Mouse (Mus musculus): ENCODE measurements around the gene Olfml2b. TPM values are rescaled to one million over a fixed set of nuclear protein-coding genes. Genes with fewer than 3 reads are reported as not detected.

Gene Olfml2b
- polyA plus RNA-seq (2015; fragmentation: Nextera tagmentation; extraction: Ambion mirVana) = 10.8 and 13.1 TPM in 2 replicates

- peak within 1 kb of the TSS; percentile 72 for H3K9ac ChIP-seq (replicated peaks; ENCODE audit: low read length)
- H3K4me1 ChIP-seq (ENCODE audit: insufficient read depth, low read length) = peaks cover 11% of the 10 kb centered on the region
- H3K9me3 ChIP-seq (ENCODE audit: low read length) = peaks cover 5% of the 10 kb centered on the region; the same call in 1 of the 2 replicates
- WGBS = 12% methylated on average over 51 of the region's 51 CpGs
- H3K27me3 ChIP-seq (ENCODE audit: insufficient read depth, low read length) = peaks cover 3% of the 10 kb centered on the region; the same call in 1 of the 2 replicates
- ATAC-seq (ENCODE audit: low FRiP score, low TSS enrichment) = peak; percentile 98
- H3K27ac ChIP-seq (ENCODE audit: low read length) = no peak within 1 kb of the TSS
- peak within 1 kb of the TSS; percentile 61 for H3K4me3 ChIP-seq (ENCODE audit: low read length)
- no peaks in the 10 kb centered on the region for H3K36me3 ChIP-seq (ENCODE audit: insufficient read depth, low read length)
- peak within 1 kb of the TSS; percentile 89 for H3K4me2 ChIP-seq (replicated peaks; ENCODE audit: low read depth, low read length)
These were observed at the start of gene Olfml2b for GRCm38 (mm10) chr1:170644255-170645205. Olfml2b (plus strand) TSS chr1:170644532.

- Histone ChIP-seq H3K9me3 (ENCODE audit: low read length) (0 out of 2 replicates have a peak, but pooled peaks cover 4% of the 10 kb centered on the region), H3K27me3 (ENCODE audit: insufficient read depth, low read length) (no peaks in the 10 kb centered on the region), H3K4me2 (replicated peaks; ENCODE audit: low read depth, low read length) (no peak overlapping the region), H3K4me1 (ENCODE audit: insufficient read depth, low read length) (no peaks in the 10 kb centered on the region), H3K27ac (ENCODE audit: low read length) (no peak overlapping the region), H3K9ac (replicated peaks; ENCODE audit: low read length) (no peak overlapping the region), H3K4me3 (ENCODE audit: low read length) (no peak overlapping the region), H3K36me3 (ENCODE audit: insufficient read depth, low read length) (no peaks in the 10 kb centered on the region)
- ATAC-seq (ENCODE audit: low FRiP score, low TSS enrichment) = no peak
- WGBS = 97% methylated on average over 7 of the region's 7 CpGs
These were observed 49.8 kb upstream of the Olfml2b start for GRCm38 (mm10) chr1:170594575-170594974.

GRCm38 (mm10) chr1:170605228-170606001 lies 38.9 kb upstream of the Olfml2b start:
- H3K9ac ChIP-seq (replicated peaks; ENCODE audit: low read length) = no peak overlapping the region
- no peaks in the 10 kb centered on the region for H3K36me3 ChIP-seq (ENCODE audit: insufficient read depth, low read length)
- no peak overlapping the region for H3K4me2 ChIP-seq (replicated peaks; ENCODE audit: low read depth, low read length)
- H3K4me1 ChIP-seq (ENCODE audit: insufficient read depth, low read length) = no peaks in the 10 kb centered on the region
- H3K9me3 ChIP-seq (ENCODE audit: low read length) = no peaks in the 10 kb centered on the region
- ATAC-seq (ENCODE audit: low FRiP score, low TSS enrichment) = no peak
- no peak overlapping the region for H3K27ac ChIP-seq (ENCODE audit: low read length)
- WGBS = 60% methylated on average over 21 of the region's 21 CpGs
- no peaks in the 10 kb centered on the region for H3K27me3 ChIP-seq (ENCODE audit: insufficient read depth, low read length)
- H3K4me3 ChIP-seq (ENCODE audit: low read length) = no peak overlapping the region

- no peaks in the 10 kb centered on the region for H3K4me1 ChIP-seq (ENCODE audit: insufficient read depth, low read length)
- ATAC-seq (ENCODE audit: low FRiP score, low TSS enrichment) = no peak
- no peak overlapping the region for H3K4me3 ChIP-seq (ENCODE audit: low read length)
- 95% methylated on average over 8 of the region's 8 CpGs for WGBS
- no peak overlapping the region for H3K9ac ChIP-seq (replicated peaks; ENCODE audit: low read length)
- H3K9me3 ChIP-seq (ENCODE audit: low read length) = no peaks in the 10 kb centered on the region
- H3K4me2 ChIP-seq (replicated peaks; ENCODE audit: low read depth, low read length) = no peak overlapping the region
- no peaks in the 10 kb centered on the region for H3K36me3 ChIP-seq (ENCODE audit: insufficient read depth, low read length)
- H3K27me3 ChIP-seq (ENCODE audit: insufficient read depth, low read length) = no peaks in the 10 kb centered on the region
- no peak overlapping the region for H3K27ac ChIP-seq (ENCODE audit: low read length)
These were observed 37.0 kb upstream of the Olfml2b start for GRCm38 (mm10) chr1:170607231-170607917.

GRCm38 (mm10) chr1:170608461-170609071 lies 35.8 kb upstream of the Olfml2b start:
- Histone ChIP-seq H3K27ac (ENCODE audit: low read length) (no peak overlapping the region), H3K36me3 (ENCODE audit: insufficient read depth, low read length) (no peaks in the 10 kb centered on the region), H3K4me3 (ENCODE audit: low read length) (no peak overlapping the region), H3K4me1 (ENCODE audit: insufficient read depth, low read length) (no peaks in the 10 kb centered on the region), H3K4me2 (replicated peaks; ENCODE audit: low read depth, low read length) (no peak overlapping the region), H3K9ac (replicated peaks; ENCODE audit: low read length) (no peak overlapping the region), H3K9me3 (ENCODE audit: low read length) (no peaks in the 10 kb centered on the region), H3K27me3 (ENCODE audit: insufficient read depth, low read length) (no peaks in the 10 kb centered on the region)
- no peak for ATAC-seq (ENCODE audit: low FRiP score, low TSS enrichment)
- 85% methylated on average over 3 of the region's 3 CpGs for WGBS

- no peaks in the 10 kb centered on the region for H3K4me1 ChIP-seq (ENCODE audit: insufficient read depth, low read length)
- no peak overlapping the region for H3K9ac ChIP-seq (replicated peaks; ENCODE audit: low read length)
- ATAC-seq (ENCODE audit: low FRiP score, low TSS enrichment) = no peak
- no peaks in the 10 kb centered on the region for H3K27me3 ChIP-seq (ENCODE audit: insufficient read depth, low read length)
- no peaks in the 10 kb centered on the region for H3K9me3 ChIP-seq (ENCODE audit: low read length)
- no peak overlapping the region for H3K4me3 ChIP-seq (ENCODE audit: low read length)
- H3K36me3 ChIP-seq (ENCODE audit: insufficient read depth, low read length) = no peaks in the 10 kb centered on the region
- no peak overlapping the region for H3K27ac ChIP-seq (ENCODE audit: low read length)
- WGBS = 89% methylated on average over 7 of the region's 7 CpGs
- no peak overlapping the region for H3K4me2 ChIP-seq (replicated peaks; ENCODE audit: low read depth, low read length)
These were observed 34.5 kb upstream of the Olfml2b start for GRCm38 (mm10) chr1:170609872-170610271.

- Histone ChIP-seq H3K27me3 (ENCODE audit: insufficient read depth, low read length) (no peaks in the 10 kb centered on the region), H3K4me3 (ENCODE audit: low read length) (no peak overlapping the region), H3K4me2 (replicated peaks; ENCODE audit: low read depth, low read length) (no peak overlapping the region), H3K9ac (replicated peaks; ENCODE audit: low read length) (no peak overlapping the region), H3K9me3 (ENCODE audit: low read length) (no peaks in the 10 kb centered on the region), H3K4me1 (ENCODE audit: insufficient read depth, low read length) (no peaks in the 10 kb centered on the region), H3K27ac (ENCODE audit: low read length) (no peak overlapping the region), H3K36me3 (ENCODE audit: insufficient read depth, low read length) (no peaks in the 10 kb centered on the region)
- 75% methylated on average over 3 of the region's 3 CpGs for WGBS
- no peak for ATAC-seq (ENCODE audit: low FRiP score, low TSS enrichment)
These were observed 34.0 kb upstream of the Olfml2b start for GRCm38 (mm10) chr1:170610289-170610688.

GRCm38 (mm10) chr1:170610695-170611094 lies 33.6 kb upstream of the Olfml2b start:
- H3K9me3 ChIP-seq (ENCODE audit: low read length) = no peaks in the 10 kb centered on the region
- no peak overlapping the region for H3K4me2 ChIP-seq (replicated peaks; ENCODE audit: low read depth, low read length)
- H3K9ac ChIP-seq (replicated peaks; ENCODE audit: low read length) = no peak overlapping the region
- no peak overlapping the region for H3K4me3 ChIP-seq (ENCODE audit: low read length)
- 93% methylated on average over 3 of the region's 3 CpGs for WGBS
- no peak for ATAC-seq (ENCODE audit: low FRiP score, low TSS enrichment)
- H3K27me3 ChIP-seq (ENCODE audit: insufficient read depth, low read length) = no peaks in the 10 kb centered on the region
- H3K27ac ChIP-seq (ENCODE audit: low read length) = no peak overlapping the region
- no peaks in the 10 kb centered on the region for H3K4me1 ChIP-seq (ENCODE audit: insufficient read depth, low read length)
- no peaks in the 10 kb centered on the region for H3K36me3 ChIP-seq (ENCODE audit: insufficient read depth, low read length)

- Histone ChIP-seq H3K27ac (ENCODE audit: low read length) (no peak overlapping the region), H3K4me1 (ENCODE audit: insufficient read depth, low read length) (no peaks in the 10 kb centered on the region), H3K36me3 (ENCODE audit: insufficient read depth, low read length) (no peaks in the 10 kb centered on the region), H3K4me2 (replicated peaks; ENCODE audit: low read depth, low read length) (no peak overlapping the region), H3K9me3 (ENCODE audit: low read length) (no peaks in the 10 kb centered on the region), H3K9ac (replicated peaks; ENCODE audit: low read length) (no peak overlapping the region), H3K4me3 (ENCODE audit: low read length) (no peak overlapping the region), H3K27me3 (ENCODE audit: insufficient read depth, low read length) (no peaks in the 10 kb centered on the region)
- ATAC-seq (ENCODE audit: low FRiP score, low TSS enrichment) = no peak
- 83% methylated on average over 3 of the region's 3 CpGs for WGBS
These were observed 32.7 kb upstream of the Olfml2b start for GRCm38 (mm10) chr1:170611631-170612030.
